Mouse (Mus musculus) brain, adult 2 months (tissue): ENCODE results near the gene Nap1l3.
A peak's percentile ranks its signal among the peaks of the same experiment; 100 is the strongest.

Experiments used
- DNase-seq: peaks from one replicate; pipeline ENCODE4 v3.0.0; 2011; ENCODE audit warnings: low read depth, low spot score

Nap1l3 gene

GRCm38 (mm10) chrX:122396781-122397581 lies at the start of gene Nap1l3:
TSS of gene Nap1l3 (minus strand) at chrX:122397401.
- DNase-seq = peak; percentile 98

GRCm38 (mm10) chrX:122397652-122398051 lies 451 bp upstream of the Nap1l3 start:
- peak; percentile 26 for DNase-seq
